Mouse (Mus musculus) ES-Bruce4 (cell line): ENCODE measurements around the gene Homer2.

ENCODE experiments used
- CTCF ChIP-seq: IDR thresholded peaks from one replicate; pipeline ENCODE4 v1.8.1; 2011; ENCODE audit warnings: low read depth, low read length
- EP300 ChIP-seq: IDR thresholded peaks from 2 replicates; pipeline ENCODE4 v1.6.1; 2011; ENCODE audit warnings: low read depth, low read length; ENCODE audit not compliant: insufficient read depth
- POLR2A ChIP-seq: IDR thresholded peaks from one replicate; pipeline ENCODE4 v1.8.1; 2011; ENCODE audit warnings: low read length; ENCODE audit not compliant: insufficient read depth

DNA sequence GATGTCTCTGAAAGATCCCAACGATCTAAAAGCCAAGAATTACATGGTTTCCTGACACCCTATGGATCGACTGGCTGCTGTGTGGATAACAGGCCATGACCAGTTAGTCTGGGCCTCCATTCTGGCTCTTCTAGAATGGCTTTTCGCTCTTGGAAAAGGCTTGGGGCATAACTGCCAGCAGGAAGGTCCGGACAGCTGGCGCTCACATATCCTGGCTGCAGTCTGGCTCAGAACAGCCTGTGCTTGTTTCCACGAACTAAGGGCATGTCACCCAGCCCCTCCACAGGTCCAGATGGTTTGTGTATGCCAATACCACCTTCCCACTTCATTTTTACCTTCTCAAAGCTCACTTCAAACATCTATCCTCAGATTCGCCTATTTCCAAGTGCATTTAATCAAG is 22.0 kb downstream of the Homer2 start:
- TF ChIP-seq CTCF (no peak), POLR2A (no peak), EP300 (no peak)
